Mouse (Mus musculus): Measurements from ENCODE around the gene Nexn. TPM values are rescaled to one million over a fixed set of nuclear protein-coding genes. Genes with fewer than 3 reads are reported as not detected.

The Nexn gene
- polyA plus RNA-seq, 1 experiment from 2014 or later = 5.1 TPM

GRCm38 (mm10) chr3:152293530-152294181 is 27.5 kb upstream of the Nexn start:
- H3K9ac ChIP-seq = no peak overlapping the region
- no peaks in the 10 kb centered on the region for H3K27me3 ChIP-seq (replicated peaks)
- 93% methylated on average over 13 of the region's 13 CpGs for WGBS
- ATAC-seq (ENCODE audit: low FRiP score, low read depth) = no peak
- peaks cover 52% of the 10 kb centered on the region for H3K36me3 ChIP-seq
- no peak overlapping the region for H3K4me3 ChIP-seq
- H3K27ac ChIP-seq = no peak overlapping the region
- H3K4me1 ChIP-seq = no peaks in the 10 kb centered on the region
- H3K9me3 ChIP-seq = no peaks in the 10 kb centered on the region
- H3K4me2 ChIP-seq (replicated peaks) = no peak overlapping the region

GRCm38 (mm10) chr3:152291895-152292294 is 25.7 kb upstream of the Nexn start:
- H3K9me3 ChIP-seq = no peaks in the 10 kb centered on the region
- ATAC-seq (ENCODE audit: low FRiP score, low read depth) = no peak
- H3K9ac ChIP-seq = no peak overlapping the region
- WGBS = 86% methylated on average over 6 of the region's 6 CpGs
- H3K4me2 ChIP-seq (replicated peaks) = no peak overlapping the region
- peaks cover 59% of the 10 kb centered on the region for H3K36me3 ChIP-seq
- H3K4me3 ChIP-seq = no peak overlapping the region
- H3K4me1 ChIP-seq = no peaks in the 10 kb centered on the region
- H3K27ac ChIP-seq = no peak overlapping the region
- H3K27me3 ChIP-seq (replicated peaks) = no peaks in the 10 kb centered on the region

- Histone ChIP-seq H3K9ac (no peak overlapping the region), H3K27me3 (replicated peaks) (no peaks in the 10 kb centered on the region), H3K4me1 (no peaks in the 10 kb centered on the region), H3K4me3 (no peak overlapping the region), H3K27ac (no peak overlapping the region), H3K9me3 (no peaks in the 10 kb centered on the region), H3K36me3 (peaks cover 54% of the 10 kb centered on the region), H3K4me2 (replicated peaks) (no peak overlapping the region)
- WGBS = 90% methylated on average over 17 of the region's 17 CpGs
- ATAC-seq (ENCODE audit: low FRiP score, low read depth) = no peak
Observed at GRCm38 (mm10) chr3:152290175-152290798, 24.1 kb upstream of the Nexn start.

- Histone ChIP-seq H3K27me3 (replicated peaks) (no peaks in the 10 kb centered on the region), H3K4me3 (no peak overlapping the region), H3K27ac (no peak overlapping the region), H3K9ac (no peak overlapping the region), H3K36me3 (peaks cover 58% of the 10 kb centered on the region), H3K4me2 (replicated peaks) (no peak overlapping the region), H3K9me3 (no peaks in the 10 kb centered on the region), H3K4me1 (no peaks in the 10 kb centered on the region)
- ATAC-seq (ENCODE audit: low FRiP score, low read depth) = no peak
- WGBS = 95% methylated on average over 4 of the region's 4 CpGs
Observed at GRCm38 (mm10) chr3:152288740-152289139, 22.6 kb upstream of the Nexn start.

- no peak overlapping the region for H3K27ac ChIP-seq
- H3K9me3 ChIP-seq = no peaks in the 10 kb centered on the region
- H3K27me3 ChIP-seq (replicated peaks) = no peaks in the 10 kb centered on the region
- H3K36me3 ChIP-seq = peaks cover 58% of the 10 kb centered on the region
- ATAC-seq (ENCODE audit: low FRiP score, low read depth) = no peak
- H3K4me1 ChIP-seq = no peaks in the 10 kb centered on the region
- no peak overlapping the region for H3K9ac ChIP-seq
- 91% methylated on average over 5 of the region's 5 CpGs for WGBS
- no peak overlapping the region for H3K4me3 ChIP-seq
- no peak overlapping the region for H3K4me2 ChIP-seq (replicated peaks)
Observed at GRCm38 (mm10) chr3:152288276-152288675, 22.1 kb upstream of the Nexn start.

GRCm38 (mm10) chr3:152287810-152288209 is 21.7 kb upstream of the Nexn start:
- peaks cover 62% of the 10 kb centered on the region for H3K36me3 ChIP-seq

GRCm38 (mm10) chr3:152284759-152285158 is 18.6 kb upstream of the Nexn start:
- H3K4me1 ChIP-seq = no peaks in the 10 kb centered on the region
- no peak for ATAC-seq (ENCODE audit: low FRiP score, low read depth)
- H3K4me3 ChIP-seq = no peak overlapping the region
- H3K27ac ChIP-seq = no peak overlapping the region
- no peaks in the 10 kb centered on the region for H3K27me3 ChIP-seq (replicated peaks)
- no peak overlapping the region for H3K4me2 ChIP-seq (replicated peaks)
- no peak overlapping the region for H3K9ac ChIP-seq
- H3K9me3 ChIP-seq = no peaks in the 10 kb centered on the region
- H3K36me3 ChIP-seq = peaks cover 59% of the 10 kb centered on the region
- 93% methylated on average over 5 of the region's 5 CpGs for WGBS

More at GRCm38 (mm10) chr3:152287810-152288209, 21.7 kb upstream of the Nexn start:
- ATAC-seq (ENCODE audit: low FRiP score, low read depth) = no peak
- Histone ChIP-seq H3K4me1 (no peaks in the 10 kb centered on the region), H3K27ac (no peak overlapping the region), H3K4me2 (replicated peaks) (no peak overlapping the region), H3K9me3 (no peaks in the 10 kb centered on the region), H3K9ac (no peak overlapping the region), H3K27me3 (replicated peaks) (no peaks in the 10 kb centered on the region), H3K4me3 (no peak overlapping the region)
- WGBS = 86% methylated on average over 9 of the region's 9 CpGs

GRCm38 (mm10) chr3:152284306-152284705 is 18.2 kb upstream of the Nexn start:
- Histone ChIP-seq H3K36me3 (peaks cover 59% of the 10 kb centered on the region), H3K4me3 (no peak overlapping the region), H3K4me1 (no peaks in the 10 kb centered on the region), H3K9me3 (no peaks in the 10 kb centered on the region), H3K27me3 (replicated peaks) (no peaks in the 10 kb centered on the region), H3K27ac (no peak overlapping the region), H3K4me2 (replicated peaks) (no peak overlapping the region), H3K9ac (no peak overlapping the region)
- ATAC-seq (ENCODE audit: low FRiP score, low read depth) = no peak
- WGBS = 90% methylated on average over 1 of the region's 1 CpGs

GRCm38 (mm10) chr3:152282126-152282525 is 16.0 kb upstream of the Nexn start:
- H3K36me3 ChIP-seq = peaks cover 43% of the 10 kb centered on the region
- ATAC-seq (ENCODE audit: low FRiP score, low read depth) = no peak

GRCm38 (mm10) chr3:152278431-152278830 is 12.3 kb upstream of the Nexn start:
- WGBS = 74% methylated on average over 2 of the region's 2 CpGs
- no peaks in the 10 kb centered on the region for H3K9me3 ChIP-seq
- no peak overlapping the region for H3K27ac ChIP-seq
- H3K27me3 ChIP-seq (replicated peaks) = no peaks in the 10 kb centered on the region
- no peaks in the 10 kb centered on the region for H3K4me1 ChIP-seq
- no peak for ATAC-seq (ENCODE audit: low FRiP score, low read depth)
- H3K9ac ChIP-seq = no peak overlapping the region
- no peak overlapping the region for H3K4me2 ChIP-seq (replicated peaks)
- H3K36me3 ChIP-seq = peaks cover 29% of the 10 kb centered on the region
- no peak overlapping the region for H3K4me3 ChIP-seq

More at GRCm38 (mm10) chr3:152282126-152282525, 16.0 kb upstream of the Nexn start:
- Histone ChIP-seq H3K4me3 (no peak overlapping the region), H3K27me3 (replicated peaks) (no peaks in the 10 kb centered on the region), H3K4me2 (replicated peaks) (no peak overlapping the region), H3K9me3 (no peaks in the 10 kb centered on the region), H3K27ac (no peak overlapping the region), H3K4me1 (no peaks in the 10 kb centered on the region), H3K9ac (no peak overlapping the region)
- 33% methylated on average over 3 of the region's 3 CpGs for WGBS

- Histone ChIP-seq H3K27ac (no peak overlapping the region), H3K4me1 (no peaks in the 10 kb centered on the region), H3K4me2 (replicated peaks) (no peak overlapping the region), H3K4me3 (no peak overlapping the region), H3K27me3 (replicated peaks) (no peaks in the 10 kb centered on the region), H3K9ac (no peak overlapping the region), H3K9me3 (no peaks in the 10 kb centered on the region), H3K36me3 (peaks cover 24% of the 10 kb centered on the region)
- ATAC-seq (ENCODE audit: low FRiP score, low read depth) = no peak
- 92% methylated on average over 2 of the region's 2 CpGs for WGBS
Observed at GRCm38 (mm10) chr3:152277912-152278311, 11.8 kb upstream of the Nexn start.

GRCm38 (mm10) chr3:152276935-152277334 is 10.8 kb upstream of the Nexn start:
- peaks cover 14% of the 10 kb centered on the region for H3K36me3 ChIP-seq
- H3K9me3 ChIP-seq = no peaks in the 10 kb centered on the region
- ATAC-seq (ENCODE audit: low FRiP score, low read depth) = no peak
- H3K4me1 ChIP-seq = no peaks in the 10 kb centered on the region
- H3K27me3 ChIP-seq (replicated peaks) = no peaks in the 10 kb centered on the region
- H3K4me3 ChIP-seq = no peak overlapping the region
- H3K27ac ChIP-seq = no peak overlapping the region
- 98% methylated on average over 3 of the region's 3 CpGs for WGBS
- no peak overlapping the region for H3K4me2 ChIP-seq (replicated peaks)
- H3K9ac ChIP-seq = no peak overlapping the region

GRCm38 (mm10) chr3:152275008-152275407 is 8.9 kb upstream of the Nexn start:
- Histone ChIP-seq H3K27me3 (replicated peaks) (no peaks in the 10 kb centered on the region), H3K9me3 (no peaks in the 10 kb centered on the region)

More at GRCm38 (mm10) chr3:152275008-152275407, 8.9 kb upstream of the Nexn start:
- 82% methylated on average over 8 of the region's 8 CpGs for WGBS
- H3K36me3 ChIP-seq = peaks cover 10% of the 10 kb centered on the region
- ATAC-seq (ENCODE audit: low FRiP score, low read depth) = no peak
- H3K27ac ChIP-seq = no peak overlapping the region
- no peak overlapping the region for H3K9ac ChIP-seq
- H3K4me1 ChIP-seq = no peaks in the 10 kb centered on the region
- no peak overlapping the region for H3K4me3 ChIP-seq
- H3K4me2 ChIP-seq (replicated peaks) = no peak overlapping the region

All from neural tube, embryonic 12.5 days (tissue).